Mouse (Mus musculus) adrenal gland, postnatal 4 days (tissue): ENCODE results near the gene Wdr17. TPM values are rescaled to one million over a fixed set of nuclear protein-coding genes. Genes with fewer than 3 reads are reported as not detected.
A peak's percentile ranks its signal among the peaks of the same experiment; 100 is the strongest.

Source experiments
- DNase-seq, 2 experiments: peaks; one replicate each; pipeline ENCODE4 v3.0.0; 2021 to 2022; ENCODE audit warnings: low spot score in 2 of 2, mixed read lengths in 2 of 2
- total RNA-seq, 2 experiments: library from RNA; stranded (reverse); gene quantifications; 2 replicates each; pipeline ENCODE4 v1.2.3; 2021

The Wdr17 gene
- total RNA-seq, 2 experiments from 2014 or later, result 0.37 to 0.67 TPM

GRCm38 (mm10) chr8:54600671-54601251 is 286.2 kb downstream of the Wdr17 start, which contains the start of gene Spata4:
TSS of gene Spata4 (plus strand) at chr8:54600781.
- peak; percentile 5 to 12 for DNase-seq

- no peak for DNase-seq
Measured at GRCm38 (mm10) chr8:54597386-54597785, 289.6 kb downstream of the Wdr17 start.

- DNase-seq, result no peak
Measured at GRCm38 (mm10) chr8:54596940-54597339, 290.0 kb downstream of the Wdr17 start.

- no peak for DNase-seq
Measured at GRCm38 (mm10) chr8:54596051-54596450, 290.9 kb downstream of the Wdr17 start.

GRCm38 (mm10) chr8:54594634-54595033 is 292.4 kb downstream of the Wdr17 start:
- no peak for DNase-seq

- DNase-seq, result no peak
Measured at GRCm38 (mm10) chr8:54582886-54583285, 304.1 kb downstream of the Wdr17 start.

- no peak for DNase-seq
Measured at GRCm38 (mm10) chr8:54581436-54581835, 305.5 kb downstream of the Wdr17 start.

Other genes starting within 250 kb of the Wdr17 start
- gene Gpm6a, start 67.7 kb upstream of the Wdr17 start, total RNA-seq, result 1 to 10 TPM; 8.4 to 9.0 TPM